Mouse (Mus musculus): Measurements from ENCODE around the gene Usp44. TPM values are rescaled to one million over a fixed set of nuclear protein-coding genes. Genes with fewer than 3 reads are reported as not detected.
A peak's percentile ranks its signal among the peaks of the same experiment; 100 is the strongest.
"Not testable (repeated sequence)": the region's sequence is repeated elsewhere in the genome, so short reads cannot be mapped to it uniquely, and the experiment has no call there.

Gene Usp44
- total and polyA plus RNA-seq, 3 experiments, result 2.5 to 13.7 (median 5.1) TPM

GRCm38 (mm10) chr10:93833699-93834393 lies 2.5 kb downstream of the Usp44 start:
- peak; percentile 80 for ATAC-seq (ENCODE audit: extremely low read depth, insufficient number of reproducible peaks, low FRiP score, poor library complexity, severe bottlenecking)
- TF ChIP-seq TAL1 (conservative IDR thresholded peaks at IDR 0.05; ENCODE audit: low read depth, low read length), result no peak
- TF ChIP-seq CTCF (IDR thresholded peaks at IDR 0.05; ENCODE audit: low read depth, low read length), result no peak
- no peak for TF ChIP-seq GATA1 (IDR thresholded peaks at IDR 0.05; ENCODE audit: borderline replicate concordance, low read length)
- no peak for TF ChIP-seq GATA2 (IDR thresholded peaks at IDR 0.05; ENCODE audit: borderline replicate concordance, low read depth, low read length)
- no peak for TF ChIP-seq POLR2AphosphoS5 (IDR thresholded peaks at IDR 0.05; ENCODE audit: insufficient replicate concordance, low read depth, low read length)
- H3K9me3 ChIP-seq (replicated peaks), result no peaks in the 10 kb centered on the region
- H3K4me3 ChIP-seq (ENCODE audit: low read depth, low read length), result peak overlapping the region; percentile 93
- H3K36me3 ChIP-seq (replicated peaks), result no peaks in the 10 kb centered on the region
- H3K4me1 ChIP-seq (ENCODE audit: insufficient read depth, low read depth, low read length), result peaks cover 18% of the 10 kb centered on the region
- no peaks in the 10 kb centered on the region for H3K27me3 ChIP-seq (ENCODE audit: insufficient read depth, low read length)
- DNase-seq (ENCODE audit: low spot score), result peak; percentile 81

- Histone ChIP-seq H3K36me3 (replicated peaks) (no peaks in the 10 kb centered on the region), H3K9me3 (replicated peaks) (no peaks in the 10 kb centered on the region), H3K27me3 (ENCODE audit: insufficient read depth, low read length) (no peaks in the 10 kb centered on the region), H3K4me3 (ENCODE audit: low read depth, low read length) (peak overlapping the region; percentile 93), H3K4me1 (ENCODE audit: insufficient read depth, low read depth, low read length) (peaks cover 18% of the 10 kb centered on the region)
- TF ChIP-seq POLR2AphosphoS5 (IDR thresholded peaks at IDR 0.05; ENCODE audit: insufficient replicate concordance, low read depth, low read length), result no peak
- no peak for TF ChIP-seq GATA1 (IDR thresholded peaks at IDR 0.05; ENCODE audit: borderline replicate concordance, low read length)
- no peak for TF ChIP-seq TAL1 (conservative IDR thresholded peaks at IDR 0.05; ENCODE audit: low read depth, low read length)
- no peak for ATAC-seq (ENCODE audit: extremely low read depth, insufficient number of reproducible peaks, low FRiP score, poor library complexity, severe bottlenecking)
- DNase-seq (ENCODE audit: low spot score), result no peak
These were observed 3.0 kb downstream of the Usp44 start for GRCm38 (mm10) chr10:93834394-93834745.

- not testable (repeated sequence) for H3K4me3 ChIP-seq (ENCODE audit: low read depth, low read length); DNase-seq (ENCODE audit: low spot score); H3K9me3 ChIP-seq (replicated peaks); H3K27me3 ChIP-seq (ENCODE audit: insufficient read depth, low read length); H3K36me3 ChIP-seq (replicated peaks); ATAC-seq (ENCODE audit: extremely low read depth, insufficient number of reproducible peaks, low FRiP score, poor library complexity, severe bottlenecking)
- H3K4me1 ChIP-seq (ENCODE audit: insufficient read depth, low read depth, low read length), result peaks cover 15% of the 10 kb centered on the region
These were observed 3.8 kb downstream of the Usp44 start for GRCm38 (mm10) chr10:93835115-93835514.

- Histone ChIP-seq H3K9me3 (replicated peaks) (peaks cover 2% of the 10 kb centered on the region; the same call in 1 of the 2 replicates), H3K4me1 (ENCODE audit: insufficient read depth, low read depth, low read length) (peaks cover 2% of the 10 kb centered on the region; the same call in 1 of the 2 replicates), H3K4me3 (ENCODE audit: low read depth, low read length) (no peak overlapping the region), H3K36me3 (replicated peaks) (peaks cover 53% of the 10 kb centered on the region), H3K27me3 (ENCODE audit: insufficient read depth, low read length) (no peaks in the 10 kb centered on the region)
- DNase-seq (ENCODE audit: low spot score) (no peak), ATAC-seq (ENCODE audit: extremely low read depth, insufficient number of reproducible peaks, low FRiP score, poor library complexity, severe bottlenecking) (no peak)
- TF ChIP-seq GATA1 (IDR thresholded peaks at IDR 0.05; ENCODE audit: borderline replicate concordance, low read length) (no peak), CTCF (IDR thresholded peaks at IDR 0.05; ENCODE audit: low read depth, low read length) (no peak), TAL1 (conservative IDR thresholded peaks at IDR 0.05; ENCODE audit: low read depth, low read length) (no peak), GATA2 (IDR thresholded peaks at IDR 0.05; ENCODE audit: borderline replicate concordance, low read depth, low read length) (no peak), POLR2AphosphoS5 (IDR thresholded peaks at IDR 0.05; ENCODE audit: insufficient replicate concordance, low read depth, low read length) (no peak)
These were observed 15.4 kb downstream of the Usp44 start for GRCm38 (mm10) chr10:93846706-93847105.

GRCm38 (mm10) chr10:93855126-93855525 lies 23.8 kb downstream of the Usp44 start:
- Histone ChIP-seq H3K36me3 (replicated peaks) (peaks cover 65% of the 10 kb centered on the region), H3K4me3 (ENCODE audit: low read depth, low read length) (no peak overlapping the region), H3K9me3 (replicated peaks) (no peaks in the 10 kb centered on the region), H3K27me3 (ENCODE audit: insufficient read depth, low read length) (no peaks in the 10 kb centered on the region), H3K4me1 (ENCODE audit: insufficient read depth, low read depth, low read length) (no peaks in the 10 kb centered on the region)
- ATAC-seq (ENCODE audit: extremely low read depth, insufficient number of reproducible peaks, low FRiP score, poor library complexity, severe bottlenecking) (no peak), DNase-seq (ENCODE audit: low spot score) (no peak)
- TF ChIP-seq GATA2 (IDR thresholded peaks at IDR 0.05; ENCODE audit: borderline replicate concordance, low read depth, low read length) (no peak), CTCF (IDR thresholded peaks at IDR 0.05; ENCODE audit: low read depth, low read length) (no peak), TAL1 (conservative IDR thresholded peaks at IDR 0.05; ENCODE audit: low read depth, low read length) (no peak), POLR2AphosphoS5 (IDR thresholded peaks at IDR 0.05; ENCODE audit: insufficient replicate concordance, low read depth, low read length) (no peak)

- TF ChIP-seq GATA1 (IDR thresholded peaks at IDR 0.05; ENCODE audit: borderline replicate concordance, low read length) (no peak), CTCF (IDR thresholded peaks at IDR 0.05; ENCODE audit: low read depth, low read length) (no peak), TAL1 (conservative IDR thresholded peaks at IDR 0.05; ENCODE audit: low read depth, low read length) (no peak), GATA2 (IDR thresholded peaks at IDR 0.05; ENCODE audit: borderline replicate concordance, low read depth, low read length) (no peak), POLR2AphosphoS5 (IDR thresholded peaks at IDR 0.05; ENCODE audit: insufficient replicate concordance, low read depth, low read length) (no peak)
- Histone ChIP-seq H3K9me3 (replicated peaks) (no peaks in the 10 kb centered on the region), H3K36me3 (replicated peaks) (peaks cover 70% of the 10 kb centered on the region), H3K4me1 (ENCODE audit: insufficient read depth, low read depth, low read length) (no peaks in the 10 kb centered on the region), H3K4me3 (ENCODE audit: low read depth, low read length) (no peak overlapping the region), H3K27me3 (ENCODE audit: insufficient read depth, low read length) (no peaks in the 10 kb centered on the region)
- ATAC-seq (ENCODE audit: extremely low read depth, insufficient number of reproducible peaks, low FRiP score, poor library complexity, severe bottlenecking) (no peak), DNase-seq (ENCODE audit: low spot score) (no peak)
These were observed 24.7 kb downstream of the Usp44 start for GRCm38 (mm10) chr10:93856095-93856494.

- no peaks in the 10 kb centered on the region for H3K27me3 ChIP-seq (ENCODE audit: insufficient read depth, low read length)
- TF ChIP-seq GATA1 (IDR thresholded peaks at IDR 0.05; ENCODE audit: borderline replicate concordance, low read length), result no peak
- TF ChIP-seq CTCF (IDR thresholded peaks at IDR 0.05; ENCODE audit: low read depth, low read length), result no peak
- TF ChIP-seq POLR2AphosphoS5 (IDR thresholded peaks at IDR 0.05; ENCODE audit: insufficient replicate concordance, low read depth, low read length), result no peak
- no peak for TF ChIP-seq TAL1 (conservative IDR thresholded peaks at IDR 0.05; ENCODE audit: low read depth, low read length)
- TF ChIP-seq GATA2 (IDR thresholded peaks at IDR 0.05; ENCODE audit: borderline replicate concordance, low read depth, low read length), result no peak
- no peak for DNase-seq (ENCODE audit: low spot score)
- no peak overlapping the region for H3K4me3 ChIP-seq (ENCODE audit: low read depth, low read length)
- H3K36me3 ChIP-seq (replicated peaks), result peaks cover 97% of the 10 kb centered on the region
- peaks cover 14% of the 10 kb centered on the region for H3K4me1 ChIP-seq (ENCODE audit: insufficient read depth, low read depth, low read length)
- no peak for ATAC-seq (ENCODE audit: extremely low read depth, insufficient number of reproducible peaks, low FRiP score, poor library complexity, severe bottlenecking)
- H3K9me3 ChIP-seq (replicated peaks), result no peaks in the 10 kb centered on the region
These were observed 37.0 kb downstream of the Usp44 start for GRCm38 (mm10) chr10:93868401-93868800.
